Mouse (Mus musculus): ENCODE data around the gene Gm26938.

DNA sequence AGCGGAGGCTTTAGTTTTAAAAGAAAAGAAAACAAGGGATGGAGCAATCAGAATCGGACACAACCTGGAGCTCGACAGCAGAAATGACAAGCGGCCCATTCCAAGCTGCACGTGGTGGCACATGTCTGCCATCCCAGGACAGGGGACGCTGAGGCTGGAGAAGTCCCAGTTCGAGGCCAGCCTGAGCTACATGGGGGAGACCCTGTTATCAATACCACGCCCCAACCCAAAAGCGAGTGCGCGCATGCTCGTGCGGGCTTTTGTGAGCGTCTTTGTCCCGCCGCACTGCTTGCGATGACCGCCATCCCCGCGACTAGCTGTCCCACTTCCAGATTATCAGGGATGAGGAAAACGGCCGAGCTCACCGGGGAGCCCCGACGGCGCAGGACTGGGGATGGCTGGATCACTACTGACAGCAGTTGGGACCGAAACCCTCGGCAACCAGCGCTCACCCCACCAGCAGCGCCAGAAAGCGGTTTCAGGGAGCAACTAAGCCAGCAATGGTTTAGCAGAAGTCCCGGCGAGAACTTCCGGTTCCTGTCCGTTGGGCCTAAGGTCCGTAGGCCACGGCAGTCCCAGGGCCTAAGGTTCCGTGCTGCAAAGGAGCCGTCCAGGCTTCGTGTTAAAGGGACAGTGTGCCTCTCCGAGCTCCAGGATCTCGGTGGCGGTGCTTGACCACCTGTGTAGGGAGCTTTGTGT, at the start of gene Gm26938, which contains the start of gene Psmg3:
- TF ChIP-seq CTCF (IDR thresholded peaks at IDR 0.05) (peak; percentile 8; the same call in 1 of the 2 replicates), POLR2A (IDR thresholded peaks at IDR 0.05; ENCODE audit: insufficient read depth, low read depth, low read length) (peak; percentile 88), EP300 (IDR thresholded peaks at IDR 0.05; ENCODE audit: insufficient read depth, low read depth, low read length) (peak; percentile 83)

Data from heart, adult 2 months (tissue).